Mouse (Mus musculus): ENCODE results near the gene Rab3d.
"Not testable (repeated sequence)": the region's sequence is repeated elsewhere in the genome, so short reads cannot be mapped to it uniquely, and the experiment has no call there.

DNA sequence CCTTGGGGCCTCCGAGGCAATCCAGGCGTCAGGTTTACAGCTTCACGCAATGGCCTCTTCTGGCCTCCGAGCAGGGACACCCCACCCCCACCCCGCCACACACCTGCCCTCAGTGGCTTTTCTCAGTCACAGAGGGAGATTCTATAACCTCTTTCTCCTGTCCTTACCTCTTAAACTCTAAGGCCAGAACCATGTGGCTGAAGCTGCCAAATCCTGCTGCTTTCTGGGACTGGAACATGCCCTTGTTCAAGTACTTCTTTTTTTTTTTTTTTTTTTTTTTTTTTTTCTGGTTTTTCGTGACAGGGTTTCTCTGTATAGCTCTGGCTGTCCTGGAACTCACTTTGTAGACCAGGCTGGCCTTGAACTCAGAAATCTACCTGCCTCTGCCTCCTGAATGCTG lies 57.6 kb downstream of the Rab3d start:
- TF ChIP-seq GATA1, TAL1 (IDR thresholded peaks at IDR 0.05; ENCODE audit: low read length): not testable (repeated sequence)
